Mouse (Mus musculus): ENCODE data around the gene Mrps15.

Mrps15 gene

DNA sequence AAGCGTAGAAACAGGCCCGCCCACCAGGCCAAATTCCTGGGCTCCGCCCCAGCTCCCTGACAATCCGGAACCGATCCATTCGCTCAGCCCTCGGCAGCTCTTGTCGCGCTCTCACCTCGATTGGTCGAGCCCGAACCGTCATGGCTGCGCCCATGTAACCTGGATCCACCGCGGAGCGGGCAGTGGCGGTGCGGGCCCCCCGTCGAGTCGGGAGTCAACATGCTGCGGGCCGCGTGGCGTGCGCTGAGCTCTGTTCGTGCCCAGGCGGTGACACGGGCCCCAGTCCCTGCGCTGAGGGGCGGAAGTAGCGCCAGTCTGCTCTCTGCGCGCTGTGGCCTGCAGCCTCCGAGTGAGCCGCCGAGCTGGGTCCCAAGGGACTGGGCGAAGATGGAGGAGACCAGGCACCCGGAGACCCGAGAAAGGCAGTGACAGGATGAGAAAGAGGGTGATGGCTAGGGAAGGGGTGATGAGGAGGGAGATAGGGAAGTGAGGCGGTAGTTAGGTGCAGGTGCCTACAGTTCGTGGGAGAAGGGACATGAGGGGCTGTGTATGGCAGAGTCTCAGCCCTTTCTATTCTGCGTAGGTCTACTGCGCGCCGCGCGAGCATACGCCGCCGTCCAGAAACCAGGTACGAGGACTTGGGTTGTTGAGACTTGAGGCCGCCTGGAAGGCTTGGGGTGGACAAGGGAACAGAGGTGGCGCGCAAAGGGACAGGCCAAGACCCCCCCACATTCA lies at the start of gene Mrps15:
TSS of gene Mrps15 (plus strand) at position 75 of the 735 bp plus-strand sequence.
- peak; percentile 90 for DNase-seq

- DNase-seq, result no peak
These were observed 48.9 kb upstream of the Mrps15 start for GRCm38 (mm10) chr4:125997826-125998225.

GRCm38 (mm10) chr4:126001311-126002199 lies 45.2 kb upstream of the Mrps15 start:
- DNase-seq, result no peak

DNA sequence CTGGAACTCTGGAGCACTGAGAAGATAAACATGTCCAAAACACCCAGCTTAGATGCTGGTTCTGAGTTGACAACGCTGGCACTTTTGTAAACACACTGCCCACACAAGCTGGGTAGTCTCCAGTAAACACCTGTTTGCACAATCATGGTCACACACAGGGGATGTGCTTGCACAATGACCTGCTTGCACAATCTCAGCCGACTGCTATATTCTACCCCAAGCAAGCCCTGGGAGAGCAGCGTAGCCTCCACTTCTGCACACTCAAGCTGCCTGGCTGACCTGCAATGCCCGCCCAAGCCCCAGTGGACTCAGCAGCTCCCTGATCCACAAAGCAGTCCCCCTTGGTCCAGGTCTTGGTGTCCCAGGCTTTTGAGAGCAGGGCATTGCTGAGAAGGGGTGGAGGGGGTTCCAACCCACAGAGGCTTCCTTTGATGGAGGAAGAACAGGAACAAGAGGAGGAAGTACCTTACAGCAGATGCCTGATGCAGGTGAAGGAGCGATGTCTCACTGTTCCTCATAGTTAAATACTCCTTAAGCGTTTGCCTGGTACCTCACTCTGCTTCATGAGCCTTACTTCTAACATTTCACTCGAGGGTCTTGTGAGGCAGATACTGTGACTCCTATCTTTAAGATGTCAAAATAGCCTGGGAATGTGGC lies 28.9 kb upstream of the Mrps15 start:
- DNase-seq, result no peak

GRCm38 (mm10) chr4:126018966-126019538 lies 27.7 kb upstream of the Mrps15 start:
- no peak for DNase-seq

DNA sequence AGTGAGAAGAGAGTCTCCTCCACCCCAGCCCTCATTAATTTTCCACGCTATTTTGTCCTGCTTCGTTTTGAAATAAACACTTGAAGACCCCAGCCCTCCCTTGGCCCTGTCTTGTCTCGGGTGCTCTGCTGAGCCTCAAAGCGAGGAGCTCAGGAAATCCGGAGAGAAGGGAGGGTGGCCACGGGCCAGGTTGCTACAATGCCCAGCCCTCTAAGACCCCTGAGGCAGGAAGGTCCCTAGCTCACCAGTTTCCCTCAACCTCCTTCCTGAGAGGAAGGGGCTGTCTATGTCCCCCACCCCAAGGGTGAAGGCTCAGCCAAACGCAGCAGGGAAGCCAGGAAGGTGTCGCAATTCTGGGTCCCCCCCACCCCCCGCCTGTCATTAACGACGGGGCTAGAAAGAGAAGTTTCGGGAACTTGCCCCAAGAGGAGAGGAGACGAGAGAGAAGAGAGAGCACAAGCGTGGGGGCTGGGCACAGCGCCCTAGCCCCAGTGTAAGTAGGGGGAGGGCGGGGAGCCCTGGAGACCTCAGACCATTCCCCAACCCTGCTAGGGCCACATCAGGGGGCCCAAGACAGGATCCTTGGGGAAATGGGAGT lies 22.3 kb upstream of the Mrps15 start, which contains the start of gene Csf3r:
TSS of gene Csf3r (plus strand) at position 248 of the 598 bp plus-strand sequence.
- DNase-seq, result no peak

GRCm38 (mm10) chr4:126025801-126026200 lies 20.9 kb upstream of the Mrps15 start:
- DNase-seq, result no peak

DNA sequence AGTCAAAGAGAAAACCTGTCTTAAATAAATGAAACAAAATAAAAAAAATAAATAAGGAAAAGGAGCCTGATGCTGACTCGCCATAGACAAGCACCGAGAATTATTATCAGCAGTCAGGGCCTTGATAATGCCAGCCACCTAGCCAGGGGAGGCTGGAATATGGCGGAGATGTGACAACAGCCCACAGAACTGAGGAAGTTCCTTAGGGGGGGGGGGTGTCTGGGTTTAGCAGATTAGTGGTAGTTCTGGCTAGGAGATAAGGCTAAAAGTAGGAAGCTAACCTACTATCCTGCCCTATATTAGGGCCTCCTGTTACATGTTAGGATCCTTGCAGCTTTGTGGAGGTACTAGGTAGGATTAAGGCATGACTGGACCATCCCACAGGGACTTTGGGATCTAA lies 18.7 kb upstream of the Mrps15 start:
- DNase-seq, result no peak

- DNase-seq, result no peak
These were observed 17.7 kb upstream of the Mrps15 start for GRCm38 (mm10) chr4:126029042-126029441.

DNA sequence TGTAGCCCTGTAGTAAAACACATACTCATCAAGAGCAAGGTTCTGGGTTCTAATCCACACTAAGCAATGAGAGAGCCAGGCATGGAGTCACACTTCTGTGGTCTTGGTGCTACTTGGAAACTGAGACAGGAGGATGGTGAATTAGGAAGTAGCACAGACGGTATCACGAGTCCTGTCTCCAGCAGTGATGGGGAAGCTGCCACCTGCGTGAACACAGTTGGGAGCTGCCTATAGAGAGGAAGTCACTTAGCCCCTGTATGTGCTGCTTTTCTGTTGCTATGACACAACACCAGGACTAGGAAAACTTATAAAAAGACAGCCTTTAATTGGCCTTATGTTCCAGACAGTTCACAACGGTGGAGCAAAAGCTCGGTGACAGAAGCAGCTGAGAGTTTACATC lies 16.0 kb upstream of the Mrps15 start:
- no peak for DNase-seq

- DNase-seq, result no peak
These were observed 11.3 kb upstream of the Mrps15 start for GRCm38 (mm10) chr4:126035413-126035812.

DNA sequence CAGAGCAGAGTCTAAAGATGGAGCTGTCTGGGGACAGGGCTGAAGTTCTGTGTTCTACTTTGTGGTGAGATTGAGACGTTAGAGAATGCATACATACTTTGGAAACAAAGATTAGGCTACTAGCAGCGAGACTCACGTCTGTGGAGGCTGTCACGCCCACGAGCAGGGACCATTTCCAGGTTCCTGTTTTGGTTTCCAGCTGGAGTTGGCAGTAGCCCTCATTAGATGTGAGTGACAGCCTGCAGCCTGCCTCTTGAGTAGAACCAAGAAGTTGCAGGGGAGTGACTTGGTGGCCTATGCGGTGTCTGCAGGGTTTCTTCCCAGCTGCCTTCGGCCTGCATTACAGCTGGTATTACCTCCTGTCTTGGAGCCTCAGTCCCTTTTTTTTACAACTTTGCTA lies 4.9 kb downstream of the Mrps15 start:
- DNase-seq, result peak; percentile 73

DNA sequence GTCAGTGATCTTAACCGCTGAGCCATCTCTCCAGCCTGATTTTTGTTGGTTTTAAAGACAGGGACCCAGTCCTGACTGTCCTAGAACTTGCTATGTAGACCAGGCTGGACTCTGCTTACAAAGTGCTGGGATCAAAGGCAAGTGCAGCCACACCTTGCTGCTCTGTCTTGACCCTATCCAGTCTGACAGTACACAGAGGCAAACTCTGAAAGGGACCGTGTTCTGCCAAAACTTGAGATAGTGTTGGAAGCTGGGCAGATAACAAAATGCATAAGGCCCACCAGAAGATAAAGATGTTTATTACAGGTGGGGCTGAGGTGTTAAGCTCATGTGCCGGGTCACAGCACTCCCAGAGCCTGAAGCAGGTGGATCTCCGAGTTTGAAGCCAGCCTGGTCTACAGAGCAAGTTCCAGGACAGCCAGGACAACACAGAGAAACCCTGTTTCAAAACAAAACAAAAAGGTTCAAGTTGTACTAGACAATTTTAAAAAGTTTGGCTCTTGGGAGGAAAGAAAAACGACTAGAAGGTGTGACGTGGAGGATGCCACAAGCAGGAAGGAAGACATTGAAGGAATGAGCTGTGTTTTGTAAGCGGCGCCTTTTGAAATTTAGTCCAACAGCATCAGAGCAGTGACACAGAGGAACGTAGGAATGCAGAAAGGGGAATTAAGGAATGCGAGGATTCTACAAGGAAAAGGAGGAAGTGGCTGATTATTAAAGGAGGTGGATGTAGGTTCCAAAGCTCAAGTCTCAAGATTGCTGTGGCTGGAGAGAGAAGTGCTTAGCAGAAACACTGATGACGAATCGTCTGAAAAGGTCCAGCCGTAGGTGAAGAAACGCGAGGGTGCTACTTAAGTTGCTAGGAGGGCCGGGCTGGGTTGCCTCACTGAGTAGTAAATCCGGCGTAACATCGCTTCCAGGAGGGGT lies 10.7 kb downstream of the Mrps15 start:
- DNase-seq, result no peak

- DNase-seq, result peak; percentile 95
These were observed 11.6 kb downstream of the Mrps15 start, which contains the start of gene Oscp1 for GRCm38 (mm10) chr4:126058134-126058996. Oscp1 (plus strand) TSS chr4:126058565.

DNA sequence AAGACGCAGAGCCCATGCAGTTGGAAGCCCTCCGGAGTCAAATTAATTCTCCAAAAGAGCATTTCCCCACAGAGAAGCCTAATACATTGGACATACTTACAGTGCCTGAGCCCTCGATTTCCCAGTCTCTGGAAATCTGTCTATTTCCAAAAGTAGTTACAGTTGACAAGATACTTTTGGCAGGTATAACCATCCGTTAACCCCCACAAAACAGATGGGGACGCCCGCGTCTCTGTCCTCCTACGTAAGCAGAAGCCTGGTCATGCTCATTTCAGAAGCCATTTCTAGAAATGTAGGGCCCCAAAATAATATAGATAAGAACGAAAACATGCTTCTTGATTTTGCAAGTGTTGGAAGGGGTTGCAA lies 12.3 kb downstream of the Mrps15 start:
- peak; percentile 82 for DNase-seq

DNA sequence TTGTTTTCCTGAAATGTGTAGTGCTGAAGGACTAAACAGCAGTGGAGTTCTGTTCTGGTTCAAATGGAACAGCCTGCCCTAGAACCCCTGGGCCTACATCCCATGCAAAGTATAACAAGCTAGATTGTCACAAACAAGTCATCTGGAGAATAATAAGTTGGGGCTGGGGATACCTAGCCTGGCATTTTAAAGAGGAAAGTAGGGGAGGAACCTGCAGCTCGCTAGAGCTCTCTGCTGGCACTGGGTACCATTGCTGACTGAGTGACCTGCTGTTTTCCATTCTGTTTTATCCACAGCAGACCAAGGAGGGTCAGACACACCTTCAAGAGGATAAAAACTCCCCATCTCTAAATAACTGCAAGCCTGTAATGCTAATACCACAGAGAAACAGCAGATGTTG lies 16.1 kb downstream of the Mrps15 start:
- peak; percentile 34 for DNase-seq

GRCm38 (mm10) chr4:126065241-126065640 lies 18.5 kb downstream of the Mrps15 start:
- peak; percentile 29 for DNase-seq

GRCm38 (mm10) chr4:126067401-126068077 lies 20.8 kb downstream of the Mrps15 start:
- DNase-seq, result peak; percentile 29

GRCm38 (mm10) chr4:126068842-126069241 lies 22.1 kb downstream of the Mrps15 start:
- DNase-seq, result no peak

DNA sequence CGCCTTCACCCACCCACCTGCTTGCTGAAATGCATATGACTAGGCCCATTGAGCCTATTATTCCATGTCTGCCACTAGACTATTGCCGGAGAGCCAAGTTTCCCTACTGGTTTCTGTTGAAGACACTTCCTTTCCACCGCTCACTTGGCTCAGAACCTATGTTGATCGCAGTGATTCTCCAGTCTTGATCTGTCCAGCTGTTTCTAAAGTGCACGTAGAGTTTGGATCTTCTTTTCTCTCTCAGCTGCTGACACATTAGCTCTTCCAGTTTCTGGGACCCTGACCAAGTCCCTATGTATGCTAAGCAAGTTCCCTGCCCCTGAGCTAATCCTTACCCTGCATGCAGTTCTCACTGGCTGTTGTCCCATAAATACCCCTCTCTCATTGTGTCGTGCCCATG lies 31.1 kb downstream of the Mrps15 start:
- no peak for DNase-seq
